Mouse (Mus musculus): Measurements from ENCODE around the gene Rrp1.

- TF ChIP-seq CTCF (IDR thresholded peaks at IDR 0.05; ENCODE audit: borderline replicate concordance, insufficient read depth, low read depth, low read length) = no peak
- no peak for TF ChIP-seq POLR2A (IDR thresholded peaks at IDR 0.05; ENCODE audit: borderline replicate concordance, insufficient read depth, low read length)
These were observed 48.7 kb downstream of the Rrp1 start for GRCm38 (mm10) chr10:78364106-78364505.
